Mouse (Mus musculus) layer of hippocampus, postnatal 36 days (tissue): ENCODE data around the gene Kndc1. TPM values are rescaled to one million over a fixed set of nuclear protein-coding genes. Genes with fewer than 3 reads are reported as not detected.

Source experiments
- DNase-seq, 2 experiments: peaks; one replicate each; pipeline ENCODE4 v3.0.0; 2022
- microRNA-seq, 2 experiments: library from miRNA; unstranded; fragments of <30 nt; microRNA quantifications; one replicate each; pipeline ENCODE4 v1.2.0; 2021
- total RNA-seq, 2 experiments: library from RNA; stranded (reverse); gene quantifications; 2 replicates each; pipeline ENCODE4 v1.2.3; 2021

Gene Kndc1
- total RNA-seq, 2 experiments from 2014 or later: 87.3 to 88.1 TPM

DNA sequence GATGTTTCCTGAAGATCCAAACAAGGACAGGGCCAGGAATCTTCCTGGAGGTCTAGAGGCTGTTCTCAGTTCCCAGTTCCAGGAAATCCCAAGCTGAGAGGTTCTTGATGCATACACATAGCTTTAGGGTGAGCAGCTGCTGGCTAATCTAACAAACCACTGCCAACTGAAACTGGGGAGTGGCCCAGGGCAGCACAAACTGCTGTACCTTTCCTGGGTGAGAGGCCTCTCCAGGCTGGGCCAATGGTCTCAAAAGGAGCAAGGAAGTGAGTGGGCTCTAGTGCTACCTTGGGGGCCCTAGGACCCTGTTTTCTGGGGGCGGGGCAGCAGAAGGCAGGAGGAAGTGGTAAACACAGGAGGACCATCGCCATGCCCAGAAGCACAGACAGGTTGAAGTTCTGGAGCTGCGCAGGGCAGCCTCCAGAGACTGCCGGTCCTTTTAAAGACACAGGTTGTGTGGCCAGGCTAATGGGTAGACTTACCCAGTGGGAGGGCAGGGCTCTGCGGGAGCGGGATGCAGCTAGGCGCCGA is 96.4 kb downstream of the Kndc1 start:
- DNase-seq: no peak

Small RNAs within 50 kb of the gene (microRNA-seq; reads per million reads assigned to microRNA genes)
- gene Mir202 (0 to 0.21 reads per million in 2 experiments), gene Mir7062 (1.1 to 1.8 reads per million in 2 experiments), gene mmu-mir-7686 (0 reads per million in 2 experiments)

Other genes with a start within 250 kb of the Kndc1 start
- 1 to 10 TPM; 1.8 to 2.8 TPM for gene Cfap46, start 210.9 kb upstream of the Kndc1 start, total RNA-seq
- 10 to 100 TPM; 47.9 to 49.6 TPM for gene Adgra1, start 60.5 kb upstream of the Kndc1 start, total RNA-seq
- gene Utf1, start 49.1 kb downstream of the Kndc1 start, total RNA-seq: not detected
- under 1 TPM; 0.72 to 0.78 TPM for gene 6430531B16Rik, start 84.1 kb downstream of the Kndc1 start, total RNA-seq
- 1 to 10 TPM; 5.7 to 6.9 TPM for gene Adam8, start 97.9 kb downstream of the Kndc1 start, total RNA-seq
- 10 to 100 TPM; 23.7 to 30.7 TPM for gene Zfp511, start 141.7 kb downstream of the Kndc1 start, total RNA-seq
- gene Tubgcp2, start 142.0 kb downstream of the Kndc1 start, total RNA-seq: 10 to 100 TPM; 34.8 to 36.3 TPM
- gene Msx3, start 154.4 kb downstream of the Kndc1 start, total RNA-seq: under 1 TPM in 1 of 2 experiments, not detected in 1; 0.18 TPM
- gene Caly, start 187.9 kb downstream of the Kndc1 start, total RNA-seq: 100 to 1,000 TPM; 242 to 255 TPM
- not detected for gene Prap1, start 198.7 kb downstream of the Kndc1 start, total RNA-seq
- gene Fuom, start 207.7 kb downstream of the Kndc1 start, total RNA-seq: 10 to 100 TPM; 47.0 to 50.7 TPM
- 1 to 10 TPM; 3.0 to 3.4 TPM for gene Paox, start 221.1 kb downstream of the Kndc1 start, total RNA-seq
- gene Echs1, start 221.8 kb downstream of the Kndc1 start, total RNA-seq: 10 to 100 TPM; 60.2 to 61.0 TPM
- 10 to 100 TPM; 23.0 to 27.3 TPM for gene Mtg1, start 242.9 kb downstream of the Kndc1 start, total RNA-seq